Mouse (Mus musculus) adrenal gland, postnatal 10 days (tissue): Measurements from ENCODE around the gene Trim32. TPM values are rescaled to one million over a fixed set of nuclear protein-coding genes. Genes with fewer than 3 reads are reported as not detected.

Experiments
- DNase-seq: peaks from one replicate; pipeline ENCODE4 v3.0.0; 2021; ENCODE audit warnings: mixed read lengths
- long read RNA-seq, 2 experiments: library from polyadenylated mRNA; stranded (forward); transcript quantifications; one replicate each; pipeline ENCODE4 v2.0.0; 2021
- total RNA-seq, 2 experiments: library from RNA; stranded (reverse); gene quantifications; 2 replicates each; pipeline ENCODE4 v1.2.3; 2021

Trim32 gene
- 10 to 100 TPM; 25.0 to 27.6 TPM for total RNA-seq
- long read RNA-seq, experiment 1, transcript Trim32-202 (2 exons, 3,191 nt) = minor isoform, 15 of 42 reads
- long read RNA-seq, experiment 1, transcript Trim32-201 (2 exons, 3,194 nt) = major isoform, 21 of 42 reads
- long read RNA-seq, experiment 1, partial matches to known transcripts = 5 of 42 reads
- long read RNA-seq, experiment 1, other reads (novel, unspliced or antisense) = 1 of 42 reads
- long read RNA-seq, experiment 2, transcript Trim32-202 (2 exons, 3,191 nt) = minor isoform, 6 of 24 reads
- long read RNA-seq, experiment 2, transcript Trim32-201 (2 exons, 3,194 nt) = major isoform, 17 of 24 reads
- long read RNA-seq, experiment 2, partial matches to known transcripts = 1 of 24 reads
- long read RNA-seq, experiment 2, other reads (novel, unspliced or antisense) = 0 of 24 reads

- peak; percentile 100 for DNase-seq
Observed at GRCm38 (mm10) chr4:65604504-65605150, at the start of gene Trim32. Gene Trim32 (plus strand): TSS chr4:65604986.

- peak; percentile 5 for DNase-seq
Observed at GRCm38 (mm10) chr4:65565493-65565892, 39.3 kb upstream of the Trim32 start.

- no peak for DNase-seq
Observed at GRCm38 (mm10) chr4:65580254-65580653, 24.5 kb upstream of the Trim32 start.

- no peak for DNase-seq
Observed at GRCm38 (mm10) chr4:65586947-65587346, 17.8 kb upstream of the Trim32 start.

GRCm38 (mm10) chr4:65589780-65590179 is 15.0 kb upstream of the Trim32 start:
- peak; percentile 42 for DNase-seq

- DNase-seq = no peak
Observed at GRCm38 (mm10) chr4:65594601-65595369, 10.0 kb upstream of the Trim32 start.

GRCm38 (mm10) chr4:65605151-65605702 is 441 bp downstream of the Trim32 start:
- peak; percentile 27 for DNase-seq

- DNase-seq = no peak
Observed at GRCm38 (mm10) chr4:65607184-65607631, 2.4 kb downstream of the Trim32 start.

GRCm38 (mm10) chr4:65608112-65608511 is 3.3 kb downstream of the Trim32 start:
- DNase-seq = no peak

GRCm38 (mm10) chr4:65610329-65610728 is 5.5 kb downstream of the Trim32 start:
- no peak for DNase-seq

- DNase-seq = no peak
Observed at GRCm38 (mm10) chr4:65610896-65611295, 6.1 kb downstream of the Trim32 start.

- no peak for DNase-seq
Observed at GRCm38 (mm10) chr4:65613135-65613534, 8.3 kb downstream of the Trim32 start.

GRCm38 (mm10) chr4:65620125-65620524 is 15.3 kb downstream of the Trim32 start:
- DNase-seq = no peak

- DNase-seq = no peak
Observed at GRCm38 (mm10) chr4:65638231-65638630, 33.4 kb downstream of the Trim32 start.

GRCm38 (mm10) chr4:65642611-65643010 is 37.8 kb downstream of the Trim32 start:
- DNase-seq = no peak

GRCm38 (mm10) chr4:65654723-65655122 is 49.9 kb downstream of the Trim32 start:
- DNase-seq = peak; percentile 89

- no peak for DNase-seq
Observed at GRCm38 (mm10) chr4:65663176-65663575, 58.4 kb downstream of the Trim32 start.
